19 mouse cellular contexts compared by ENCODE assay signal in the genomic region with DNA sequence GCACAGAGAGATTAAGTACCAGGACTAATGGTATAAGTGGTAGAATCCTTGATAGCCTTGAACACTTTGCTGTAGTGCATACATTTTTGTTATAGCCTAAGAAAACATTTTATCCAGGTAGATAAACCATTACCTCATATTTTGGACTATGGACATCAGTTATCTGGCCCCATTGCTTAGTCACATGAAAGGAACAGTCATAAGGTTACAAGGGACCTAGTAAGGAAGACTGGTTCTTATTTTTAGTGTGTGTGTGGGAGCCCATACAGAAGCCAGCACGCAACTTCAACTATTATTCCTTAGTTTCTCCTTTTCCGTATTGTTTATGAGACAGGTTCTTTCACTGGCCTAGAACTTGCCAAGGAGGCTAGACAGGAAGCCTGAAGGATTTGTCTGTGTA.
"Had no signal": no experiment of that assay in that cellular context is flagged by ENCODE, and none has a peak within 500 bp of the region (broad histone marks: within the 10 kb centered on the region; RNA-seq: fewer than 3 reads in every experiment).

No protein-coding gene starts in this region.

- H3K4me1 ChIP-seq: midbrain, embryonic 10.5 days; midbrain, embryonic 12.5 days; neural tube, embryonic 13.5 days; neural tube, embryonic 15.5 days had no signal

- H3K36me3 ChIP-seq: midbrain, embryonic 10.5 days; midbrain, embryonic 12.5 days; neural tube, embryonic 13.5 days; neural tube, embryonic 15.5 days had no signal

- H3K27ac ChIP-seq: midbrain, embryonic 10.5 days; midbrain, embryonic 12.5 days; neural tube, embryonic 13.5 days; neural tube, embryonic 15.5 days had no signal

- DNase-seq: lung, adult 18-20 months; lung, embryonic 14.5 days; lung, postnatal 10 days; lung, postnatal 4 days; midbrain, embryonic 14.5 days; retina, postnatal 1 day; right cerebral cortex, adult 18-20 months; right cerebral cortex, postnatal 25 days; right cerebral cortex, postnatal 4 days; spleen, adult 18-20 months; thymus, adult 2 months; thymus, postnatal 25 days; thymus, postnatal 4 days had no signal

- H3K4me2 ChIP-seq: lung, embryonic 14.5 days; midbrain, embryonic 12.5 days; neural tube, embryonic 13.5 days; neural tube, embryonic 15.5 days had no signal

- ATAC-seq: midbrain, embryonic 16.5 days had no signal

- H3K9me3 ChIP-seq: midbrain, embryonic 10.5 days; midbrain, embryonic 12.5 days; neural tube, embryonic 13.5 days; neural tube, embryonic 15.5 days had no signal

- H3K4me3 ChIP-seq: midbrain, embryonic 10.5 days; midbrain, embryonic 12.5 days; myocyte; neural tube, embryonic 13.5 days; neural tube, embryonic 15.5 days had no signal

- H3K27me3 ChIP-seq: midbrain, embryonic 12.5 days; neural tube, embryonic 15.5 days had no signal

- H3K9ac ChIP-seq: lung, embryonic 14.5 days; midbrain, embryonic 12.5 days; neural tube, embryonic 13.5 days; neural tube, embryonic 15.5 days had no signal
